Mouse (Mus musculus) CH12.LX (cell line): ENCODE results near the gene Stxbp1. TPM values are rescaled to one million over a fixed set of nuclear protein-coding genes. Genes with fewer than 3 reads are reported as not detected.
A peak's percentile ranks its signal among the peaks of the same experiment; 100 is the strongest.

Experiments
- DNase-seq: peaks from one replicate; pipeline ENCODE4 v3.0.0-alpha.2; 2013; ENCODE audit errors: extremely low read depth
- H3K27ac ChIP-seq: 2 replicates; pipeline ENCODE4 v1.5.1; 2012; ENCODE audit warnings: low read depth, mild to moderate bottlenecking, control low read depth, moderate library complexity; ENCODE audit not compliant: insufficient read depth
- H3K27me3 ChIP-seq: replicated peaks from 2 replicates; pipeline ENCODE3; 2012; ENCODE audit warnings: inconsistent platforms
- H3K36me3 ChIP-seq, 2 experiments: replicated peaks in 1 of 2; 2 replicates each; pipeline versions ENCODE3 to v1.6.1; 2012; ENCODE audit warnings: inconsistent platforms in 1 of 2, low read length in 1 of 2, mild to moderate bottlenecking in 1 of 2, mixed read lengths in 1 of 2, moderate library complexity in 1 of 2; ENCODE audit not compliant: control insufficient read depth in 1 of 2, insufficient read depth in 1 of 2
- H3K4me1 ChIP-seq, 2 experiments: 2 replicates each; pipeline ENCODE4 v1.6.1; 2012; ENCODE audit warnings: inconsistent platforms in 1 of 2, moderate library complexity in 1 of 2; ENCODE audit not compliant: insufficient read depth in 2 of 2, control insufficient read depth in 1 of 2
- H3K4me2 ChIP-seq: 2 replicates; pipeline ENCODE4 v1.6.1; 2012; ENCODE audit warnings: low read depth, mild to moderate bottlenecking, control low read depth; ENCODE audit not compliant: poor library complexity, insufficient read depth, severe bottlenecking
- H3K4me3 ChIP-seq, 3 experiments: fragments of 150-350 bp in 1 of 3; sonication (generic) in 1 of 3; replicated peaks in 1 of 3; 2 replicates each; pipeline versions ENCODE3 to v1.5.1; 2011 to 2012; ENCODE audit warnings: low read depth in 2 of 3, low read length in 2 of 3, mild to moderate bottlenecking in 2 of 3, moderate library complexity in 2 of 3, control low read depth in 1 of 3, improper control_type of control experiment in 1 of 3, inconsistent platforms in 1 of 3, mixed read lengths in 1 of 3; ENCODE audit not compliant: poor library complexity in 1 of 3
- H3K79me2 ChIP-seq: replicated peaks from 2 replicates; pipeline ENCODE4 v1.6.1; 2012; ENCODE audit warnings: mild to moderate bottlenecking, moderate library complexity; ENCODE audit not compliant: control insufficient read depth, poor library complexity, insufficient read depth, severe bottlenecking; ENCODE audit errors: extremely low read depth
- H3K9ac ChIP-seq: 2 replicates; pipeline ENCODE4 v1.6.1; 2012; ENCODE audit warnings: low read depth, mild to moderate bottlenecking, control low read depth, moderate library complexity; ENCODE audit not compliant: insufficient read depth
- H3K9me3 ChIP-seq: replicated peaks from 2 replicates; pipeline ENCODE3; 2012; ENCODE audit warnings: low read length, inconsistent platforms, mixed read lengths
- BHLHE40 ChIP-seq: IDR thresholded peaks from 2 replicates; pipeline ENCODE4 v1.6.1; 2011; ENCODE audit warnings: mild to moderate bottlenecking, low read depth, low read length, improper control_type of control experiment
- CHD2 ChIP-seq: IDR thresholded peaks from 2 replicates; pipeline ENCODE4 v1.6.1; 2011; ENCODE audit warnings: low read length, improper control_type of control experiment
- CTCF ChIP-seq, 2 experiments: IDR thresholded peaks in 1 of 2; conservative IDR thresholded peaks in 1 of 2; 2 replicates each; pipeline ENCODE4 v1.5.1; 2011 to 2012; ENCODE audit warnings: low read depth in 2 of 2, low read length in 2 of 2, improper control_type of control experiment in 1 of 2, inconsistent platforms in 1 of 2, mild to moderate bottlenecking in 1 of 2, moderate library complexity in 1 of 2
- E2F4 ChIP-seq: IDR thresholded peaks from 2 replicates; pipeline ENCODE4 v1.6.1; 2011; ENCODE audit warnings: low read depth, low read length, improper control_type of control experiment; ENCODE audit not compliant: insufficient replicate concordance
- ETS1 ChIP-seq: conservative IDR thresholded peaks from 2 replicates; pipeline ENCODE4 v1.6.1; 2012; ENCODE audit warnings: low read depth, mild to moderate bottlenecking, inconsistent platforms, low read length, improper control_type of control experiment, moderate library complexity
- HCFC1 ChIP-seq: IDR thresholded peaks from 2 replicates; pipeline ENCODE4 v1.6.1; 2012; ENCODE audit warnings: low read depth, mild to moderate bottlenecking, inconsistent platforms, low read length, improper control_type of control experiment
- JUND ChIP-seq: conservative IDR thresholded peaks from 2 replicates; pipeline ENCODE4 v1.6.1; 2011; ENCODE audit warnings: low read depth, low read length, improper control_type of control experiment
- NRF1 ChIP-seq: IDR thresholded peaks from 2 replicates; pipeline ENCODE4 v1.6.1; 2014; ENCODE audit warnings: low read depth, mild to moderate bottlenecking, inconsistent platforms, low read length, improper control_type of control experiment, moderate library complexity
- PAX5 ChIP-seq: IDR thresholded peaks from 2 replicates; pipeline ENCODE4 v1.6.1; 2012; ENCODE audit warnings: low read length, inconsistent platforms, mixed read lengths
- POLR2A ChIP-seq: IDR thresholded peaks from 2 replicates; pipeline ENCODE4 v1.6.1; 2011; ENCODE audit warnings: low read depth, mild to moderate bottlenecking, improper control_type of control experiment, low read length
- RAD21 ChIP-seq: IDR thresholded peaks from 2 replicates; pipeline ENCODE4 v1.6.1; 2011; ENCODE audit warnings: low read depth, mild to moderate bottlenecking, low read length, improper control_type of control experiment, moderate library complexity
- RCOR1 ChIP-seq: conservative IDR thresholded peaks from 2 replicates; pipeline ENCODE4 v1.6.1; 2012; ENCODE audit warnings: low read depth, mild to moderate bottlenecking, inconsistent platforms, low read length, improper control_type of control experiment
- SIN3A ChIP-seq: IDR thresholded peaks from 2 replicates; pipeline ENCODE4 v1.6.1; 2012; ENCODE audit warnings: low read length, improper control_type of control experiment, inconsistent platforms
- SMC3 ChIP-seq: IDR thresholded peaks from 2 replicates; pipeline ENCODE4 v1.6.1; 2011; ENCODE audit warnings: low read depth, low read length, improper control_type of control experiment
- TBP ChIP-seq: conservative IDR thresholded peaks from 2 replicates; pipeline ENCODE4 v1.6.1; 2011; ENCODE audit warnings: low read depth, low read length, improper control_type of control experiment
- TCF12 ChIP-seq: IDR thresholded peaks from 2 replicates; pipeline ENCODE4 v1.6.1; 2014; ENCODE audit warnings: low read depth, mild to moderate bottlenecking, inconsistent platforms, low read length, improper control_type of control experiment
- USF1 ChIP-seq: IDR thresholded peaks from 2 replicates; pipeline ENCODE4 v1.6.1; 2014; ENCODE audit warnings: low read depth, mild to moderate bottlenecking, inconsistent platforms, low read length, improper control_type of control experiment
- ZC3H11A ChIP-seq: IDR thresholded peaks from 2 replicates; pipeline ENCODE4 v1.6.1; 2012; ENCODE audit warnings: low read depth, mild to moderate bottlenecking, inconsistent platforms, low read length, improper control_type of control experiment
- ZKSCAN1 ChIP-seq: IDR thresholded peaks from 2 replicates; pipeline ENCODE4 v1.6.1; 2012; ENCODE audit warnings: low read depth, inconsistent platforms, low read length, improper control_type of control experiment, borderline replicate concordance
- dilution Hi-C: fragments of 300-500 bp; cut with MboI; formaldehyde crosslinking; loops from 2 replicates; pipeline ENCODE4 v1.14.3; 2020; ENCODE audit warnings: low sequenced_read_pairs; ENCODE audit not compliant: extremely low pct_unique_long_range_greater_than_20kb, extremely low pct_ligation_motif_present
- in situ Hi-C: fragments of 300-500 bp; cut with MboI; formaldehyde crosslinking; loops from 3 replicates; pipeline ENCODE4 v1.14.3; 2019; ENCODE audit warnings: low sequenced_read_pairs, low pct_ligation_motif_present, low pct_unique_long_range_greater_than_20kb, mixed read lengths
- polyA plus RNA-seq: library from polyadenylated mRNA; unstranded; fragments of >175 nt; gene quantifications from 2 replicates; pipeline ENCODE4 v1.2.1, GENCODE M21; 2012; ENCODE audit warnings: low read depth; ENCODE audit not compliant: insufficient read length
- total RNA-seq, 2 experiments: library from RNA; depleted of rRNA; stranded (reverse); fragments of 300-350 nt in 1 of 2; fragments of >200 nt in 1 of 2; gene quantifications; 2 replicates each; pipeline ENCODE4 v1.2.3; 2012 to 2014

Stxbp1 gene
- total and polyA plus RNA-seq, 3 experiments = 1.5 to 8.3 (median 2.5) TPM

DNA sequence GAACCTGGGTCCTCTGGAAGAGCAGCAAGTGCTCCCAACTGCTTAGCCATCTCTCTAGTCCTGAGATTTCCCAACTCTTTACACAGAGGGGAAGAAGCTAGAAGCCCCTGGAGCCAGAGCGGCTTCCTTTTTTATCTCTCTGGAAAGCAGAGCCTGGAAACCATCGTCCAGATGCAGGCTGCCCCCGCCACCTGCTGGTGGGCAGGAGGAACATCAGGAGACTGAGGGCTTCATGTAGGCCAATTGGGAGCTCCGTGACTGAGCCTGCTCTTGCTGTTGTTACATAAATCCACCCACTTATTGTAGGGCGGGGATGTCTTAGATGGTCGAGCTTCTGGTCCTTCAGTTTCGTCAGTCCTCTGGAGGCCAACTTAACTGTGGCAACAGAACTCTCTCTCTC lies 10.5 kb upstream of the Stxbp1 start:
- TF ChIP-seq ZC3H11A (peak; percentile 36; the same call in 1 of the 2 replicates), SMC3 (peak; percentile 86), TCF12 (0 out of 2 replicates have a peak, but pooled peaks have one; percentile 26), BHLHE40 (no peak), PAX5 (no peak), CTCF (conservative IDR thresholded peaks at IDR 0.05 in 1 of 2, IDR thresholded peaks at IDR 0.05 in 1 of 2; ENCODE audit: low read depth in 2 of 2, low read length in 2 of 2) (peak; percentile 75 to 96), RAD21 (peak; percentile 86), SIN3A (0 out of 2 replicates have a peak, but pooled peaks have one; percentile 21)
- in situ Hi-C loops = no loop called here
- no peak overlapping the region for H3K4me3 ChIP-seq
- peak overlapping the region; percentile 64 for H3K4me2 ChIP-seq
- dilution Hi-C loops = no loop called here
- H3K79me2 ChIP-seq = no peaks in the 10 kb centered on the region
- peak; percentile 79 for DNase-seq
- H3K9me3 ChIP-seq = no peaks in the 10 kb centered on the region
- H3K4me1 ChIP-seq = peaks cover 3 to 7% of the 10 kb centered on the region in 2 experiments; a peak in 3 of 4 replicates
- H3K36me3 ChIP-seq = no peaks in the 10 kb centered on the region
- H3K27me3 ChIP-seq = no peaks in the 10 kb centered on the region
- H3K9ac ChIP-seq = no peak overlapping the region
- H3K27ac ChIP-seq = no peak overlapping the region

DNA sequence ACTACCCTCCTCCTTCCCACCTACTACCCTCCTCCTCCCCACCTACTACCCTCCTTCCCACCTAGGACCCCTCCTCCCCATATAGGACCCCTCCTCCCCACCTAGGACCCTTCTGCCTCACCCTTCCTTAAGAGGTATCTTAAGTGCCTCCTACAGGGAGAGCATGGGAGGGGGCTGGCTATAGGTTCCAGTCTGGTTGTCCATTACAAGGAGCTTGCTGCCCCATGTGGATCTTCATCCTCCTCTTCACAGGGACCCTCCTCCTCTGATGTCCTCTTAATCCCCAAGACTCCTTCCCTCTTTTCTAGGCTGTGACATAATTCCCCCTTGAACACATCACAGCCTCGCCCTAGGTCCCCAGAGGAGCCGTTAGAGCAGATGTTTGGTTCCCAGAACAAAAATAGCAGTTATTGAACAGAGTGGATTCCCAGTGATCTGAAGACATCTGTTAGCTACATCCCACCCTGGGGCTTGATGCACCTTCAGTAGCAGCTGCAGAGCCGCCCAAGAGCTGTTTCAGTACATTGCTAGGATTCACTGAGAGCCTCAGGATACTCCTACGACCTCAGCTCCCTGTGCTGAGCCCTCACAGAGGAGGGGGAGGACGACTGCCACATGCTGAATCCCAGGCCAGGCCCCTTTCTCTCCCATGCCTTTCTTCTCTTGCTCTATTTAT lies 8.9 kb upstream of the Stxbp1 start:
- H3K9ac ChIP-seq = no peak overlapping the region
- in situ Hi-C loops (no loop called here), dilution Hi-C loops (no loop called here)
- no peaks in the 10 kb centered on the region for H3K27me3 ChIP-seq
- H3K4me1 ChIP-seq = peaks cover 5 to 7% of the 10 kb centered on the region in 2 experiments; a peak in 3 of 4 replicates
- H3K4me2 ChIP-seq = no peak overlapping the region
- no peaks in the 10 kb centered on the region for H3K36me3 ChIP-seq
- no peak overlapping the region for H3K4me3 ChIP-seq
- TF ChIP-seq JUND (no peak), CHD2 (no peak), ZC3H11A (no peak), RAD21 (no peak)
- no peaks in the 10 kb centered on the region for H3K79me2 ChIP-seq
- no peak for DNase-seq
- no peak overlapping the region for H3K27ac ChIP-seq
- H3K9me3 ChIP-seq = no peaks in the 10 kb centered on the region

DNA sequence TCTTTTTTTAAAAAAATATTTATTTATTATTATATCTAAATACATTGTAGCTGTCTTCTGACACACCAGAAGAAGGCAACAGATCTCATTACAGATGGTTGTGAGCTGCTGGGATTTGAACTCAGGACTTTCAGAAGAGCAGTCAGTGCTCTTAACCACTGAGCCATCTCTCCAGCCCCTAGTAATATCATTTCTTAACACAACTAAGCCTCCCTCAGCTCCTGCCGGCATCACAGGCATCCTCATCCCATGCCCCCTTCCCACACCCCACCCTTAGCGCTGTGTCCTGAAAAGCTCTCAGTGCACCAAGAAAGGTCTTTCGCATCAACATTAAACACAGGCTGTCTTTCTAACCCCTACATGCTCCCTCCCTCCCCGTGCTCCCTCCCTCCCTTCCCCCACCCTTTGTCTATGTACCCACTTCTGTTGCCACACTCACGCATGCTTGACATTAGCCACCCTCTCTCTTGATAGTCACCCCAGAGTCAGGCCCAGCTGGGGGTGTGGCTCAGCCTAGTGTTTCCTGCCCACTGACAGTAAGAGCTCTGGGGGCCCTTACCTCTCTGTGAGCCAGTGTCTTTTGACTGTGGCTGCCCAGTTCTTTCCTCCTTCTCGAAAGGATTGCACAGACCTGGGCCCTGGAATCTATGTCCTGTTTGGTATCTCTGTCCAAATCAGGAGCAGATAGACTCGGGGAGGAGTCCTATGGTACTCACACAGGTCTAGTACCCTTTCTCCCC lies 8.2 kb upstream of the Stxbp1 start:
- Histone ChIP-seq H3K9ac (no peak overlapping the region), H3K4me3 (no peak overlapping the region), H3K79me2 (no peaks in the 10 kb centered on the region), H3K27ac (no peak overlapping the region), H3K36me3 (no peaks in the 10 kb centered on the region), H3K27me3 (no peaks in the 10 kb centered on the region), H3K9me3 (no peaks in the 10 kb centered on the region), H3K4me2 (no peak overlapping the region), H3K4me1 (peaks cover 5 to 7% of the 10 kb centered on the region in 2 experiments; a peak in 3 of 4 replicates)
- dilution Hi-C loops = no loop called here
- in situ Hi-C loops = no loop called here
- no peak for DNase-seq
- TF ChIP-seq TBP (no peak), NRF1 (no peak), BHLHE40 (no peak), USF1 (no peak), ETS1 (no peak), PAX5 (no peak), ZKSCAN1 (no peak), POLR2A (no peak), HCFC1 (no peak), E2F4 (no peak), CHD2 (no peak), RCOR1 (no peak)
